Mouse (Mus musculus) MEL (cell line): ENCODE results near the gene Kbtbd12. TPM values are rescaled to one million over a fixed set of nuclear protein-coding genes. Genes with fewer than 3 reads are reported as not detected.

Experiments used
- DNase-seq: peaks from one replicate; pipeline ENCODE4 v3.0.0; 2011; ENCODE audit warnings: low read depth, low spot score
- H3K27ac ChIP-seq: 2 replicates; pipeline ENCODE4 v1.5.1; 2012; ENCODE audit warnings: low read depth, mild to moderate bottlenecking, control low read depth, low read length, moderate library complexity; ENCODE audit not compliant: control insufficient read depth
- H3K27me3 ChIP-seq, 2 experiments: fragments of 150-350 bp in 1 of 2; sonication (generic) in 1 of 2; 2 replicates each; pipeline ENCODE4 v1.6.1; 2012; ENCODE audit warnings: low read length in 2 of 2, mild to moderate bottlenecking in 2 of 2, improper control_type of control experiment in 1 of 2, moderate library complexity in 1 of 2; ENCODE audit not compliant: insufficient read depth in 2 of 2, control insufficient read depth in 1 of 2
- H3K36me3 ChIP-seq, 2 experiments: 2 replicates each; pipeline ENCODE4 v1.6.1; 2012 to 2014; ENCODE audit warnings: low read length in 2 of 2, improper control_type of control experiment in 1 of 2, inconsistent platforms in 1 of 2, mild to moderate bottlenecking in 1 of 2; ENCODE audit not compliant: insufficient read depth in 2 of 2, control insufficient read depth in 1 of 2
- H3K4me1 ChIP-seq, 2 experiments: fragments of 150-350 bp in 1 of 2; sonication (generic) in 1 of 2; 2 replicates each; pipeline ENCODE4 v1.6.1; 2012; ENCODE audit warnings: low read length in 2 of 2, improper control_type of control experiment in 1 of 2, mild to moderate bottlenecking in 1 of 2; ENCODE audit not compliant: insufficient read depth in 2 of 2, control insufficient read depth in 1 of 2
- H3K4me3 ChIP-seq, 2 experiments: fragments of 150-350 bp in 1 of 2; sonication (generic) in 1 of 2; 2 replicates each; pipeline ENCODE4 v1.5.1; 2012; ENCODE audit warnings: low read depth in 2 of 2, low read length in 2 of 2, mild to moderate bottlenecking in 2 of 2, moderate library complexity in 2 of 2, control low read depth in 1 of 2, improper control_type of control experiment in 1 of 2; ENCODE audit not compliant: control insufficient read depth in 1 of 2, insufficient read depth in 1 of 2
- H3K79me2 ChIP-seq: 2 replicates; pipeline ENCODE4 v1.6.1; 2012; ENCODE audit warnings: mild to moderate bottlenecking, low read length, moderate library complexity; ENCODE audit not compliant: control insufficient read depth, poor library complexity, insufficient read depth
- H3K9ac ChIP-seq: 2 replicates; pipeline ENCODE4 v1.6.1; 2012; ENCODE audit warnings: low read depth, mild to moderate bottlenecking, control low read depth, low read length, moderate library complexity; ENCODE audit not compliant: control insufficient read depth, poor library complexity, severe bottlenecking
- H3K9me3 ChIP-seq: fragments of 150-350 bp; sonication (generic); replicated peaks from 2 replicates; pipeline ENCODE4 v1.6.1; 2012; ENCODE audit warnings: mild to moderate bottlenecking, low read length, improper control_type of control experiment, moderate library complexity; ENCODE audit not compliant: insufficient read depth
- ELF1 ChIP-seq: IDR thresholded peaks from 2 replicates; pipeline ENCODE4 v1.6.1; 2014; ENCODE audit warnings: low read depth, mild to moderate bottlenecking, inconsistent platforms, low read length, improper control_type of control experiment, moderate library complexity
- EP300 ChIP-seq, 2 experiments: IDR thresholded peaks; 2 replicates each; pipeline ENCODE4 v1.6.1; 2011; ENCODE audit warnings: improper control_type of control experiment in 2 of 2, low read length in 2 of 2, low read depth in 1 of 2, mild to moderate bottlenecking in 1 of 2
- ETS1 ChIP-seq: IDR thresholded peaks from 2 replicates; pipeline ENCODE4 v1.6.1; 2012; ENCODE audit warnings: low read depth, mild to moderate bottlenecking, inconsistent platforms, low read length, improper control_type of control experiment, moderate library complexity
- GATA1 ChIP-seq: IDR thresholded peaks from 2 replicates; pipeline ENCODE4 v1.6.1; 2011; ENCODE audit warnings: low read depth, low read length, improper control_type of control experiment
- HCFC1 ChIP-seq: IDR thresholded peaks from 2 replicates; pipeline ENCODE4 v1.6.1; 2012; ENCODE audit warnings: low read depth, mild to moderate bottlenecking, inconsistent platforms, low read length, improper control_type of control experiment, moderate library complexity
- KAT2A ChIP-seq: conservative IDR thresholded peaks from 2 replicates; pipeline ENCODE4 v1.6.1; 2012; ENCODE audit warnings: low read depth, low read length, improper control_type of control experiment, inconsistent platforms
- MXI1 ChIP-seq: IDR thresholded peaks from 2 replicates; pipeline ENCODE4 v1.6.1; 2011; ENCODE audit warnings: mild to moderate bottlenecking, low read depth, low read length, improper control_type of control experiment
- MYC ChIP-seq: IDR thresholded peaks from 2 replicates; pipeline ENCODE4 v1.6.1; 2011; ENCODE audit warnings: low read depth, mild to moderate bottlenecking, low read length, improper control_type of control experiment, moderate library complexity
- NELFE ChIP-seq: IDR thresholded peaks from 2 replicates; pipeline ENCODE4 v1.6.1; 2011; ENCODE audit warnings: low read depth, low read length, improper control_type of control experiment
- NRF1 ChIP-seq: IDR thresholded peaks from 2 replicates; pipeline ENCODE4 v1.6.1; 2014; ENCODE audit warnings: low read depth, mild to moderate bottlenecking, inconsistent platforms, low read length, improper control_type of control experiment, moderate library complexity; ENCODE audit not compliant: poor library complexity, insufficient read depth, severe bottlenecking
- POLR2A ChIP-seq, 2 experiments: IDR thresholded peaks; 2 replicates each; pipeline ENCODE4 v1.6.1; 2011 to 2012; ENCODE audit warnings: low read length in 2 of 2, mild to moderate bottlenecking in 2 of 2, control low read depth in 1 of 2, improper control_type of control experiment in 1 of 2, low read depth in 1 of 2, moderate library complexity in 1 of 2; ENCODE audit not compliant: control insufficient read depth in 1 of 2, insufficient read depth in 1 of 2, poor library complexity in 1 of 2
- POLR2AphosphoS5 ChIP-seq: IDR thresholded peaks from 2 replicates; pipeline ENCODE4 v1.6.1; 2012; ENCODE audit warnings: low read depth, borderline replicate concordance, mild to moderate bottlenecking, inconsistent platforms, low read length, moderate library complexity, mixed read lengths
- RAD21 ChIP-seq: IDR thresholded peaks from 2 replicates; pipeline ENCODE4 v1.6.1; 2011; ENCODE audit warnings: mild to moderate bottlenecking, low read depth, low read length, improper control_type of control experiment
- SIN3A ChIP-seq: IDR thresholded peaks from 2 replicates; pipeline ENCODE4 v1.6.1; 2012; ENCODE audit warnings: low read length, improper control_type of control experiment, inconsistent platforms
- TCF12 ChIP-seq: IDR thresholded peaks from 2 replicates; pipeline ENCODE4 v1.6.1; 2014; ENCODE audit warnings: low read depth, mild to moderate bottlenecking, inconsistent platforms, low read length, improper control_type of control experiment, moderate library complexity
- UBTF ChIP-seq: IDR thresholded peaks from 2 replicates; pipeline ENCODE4 v1.6.1; 2012; ENCODE audit warnings: low read depth, mild to moderate bottlenecking, inconsistent platforms, low read length, improper control_type of control experiment, moderate library complexity, borderline replicate concordance; ENCODE audit not compliant: insufficient read depth
- USF2 ChIP-seq, 2 experiments: IDR thresholded peaks; 2 replicates each; pipeline ENCODE4 v1.6.1; 2011 to 2012; ENCODE audit warnings: improper control_type of control experiment in 2 of 2, low read length in 2 of 2, borderline replicate concordance in 1 of 2, inconsistent platforms in 1 of 2, low read depth in 1 of 2, mild to moderate bottlenecking in 1 of 2; ENCODE audit not compliant: insufficient read depth in 1 of 2
- ZC3H11A ChIP-seq: IDR thresholded peaks from 2 replicates; pipeline ENCODE4 v1.6.1; 2012; ENCODE audit warnings: low read depth, mild to moderate bottlenecking, inconsistent platforms, low read length, improper control_type of control experiment
- ZKSCAN1 ChIP-seq: IDR thresholded peaks from 2 replicates; pipeline ENCODE4 v1.6.1; 2012; ENCODE audit warnings: low read depth, mild to moderate bottlenecking, inconsistent platforms, low read length, improper control_type of control experiment, moderate library complexity
- polyA plus RNA-seq, 2 experiments: library from polyadenylated mRNA; stranded (reverse) in 1 of 2; unstranded in 1 of 2; fragments of >175 nt in 1 of 2; fragments of >200 nt in 1 of 2; gene quantifications; 2 replicates each; pipeline versions ENCODE4 v1.2.1 to v1.2.4; 2012; ENCODE audit warnings: low replicate concordance in 2 of 2, low read depth in 1 of 2; ENCODE audit not compliant: insufficient read length in 2 of 2, insufficient read depth in 1 of 2, missing spikeins in 1 of 2
- total RNA-seq: library from RNA; depleted of rRNA; stranded (reverse); fragments of 300-350 nt; gene quantifications from 2 replicates; pipeline ENCODE4 v1.2.3, GENCODE M21; 2012

Gene Kbtbd12
- total and polyA plus RNA-seq, 3 experiments = 0.04 TPM; not detected in 2

GRCm38 (mm10) chr6:88627317-88627811 lies 10.4 kb downstream of the Kbtbd12 start:
- no peak for TF ChIP-seq GATA1
- no peak for TF ChIP-seq NELFE
- TF ChIP-seq SIN3A = no peak
- TF ChIP-seq ETS1 = no peak
- no peak for TF ChIP-seq USF2 (IDR thresholded peaks at IDR 0.05; ENCODE audit: borderline replicate concordance in 1 of 2, insufficient read depth in 1 of 2, low read depth in 1 of 2, low read length in 2 of 2)
- TF ChIP-seq HCFC1 = no peak
- no peak for TF ChIP-seq MYC
- TF ChIP-seq POLR2A (IDR thresholded peaks at IDR 0.05; ENCODE audit: control insufficient read depth in 1 of 2, insufficient read depth in 1 of 2, low read depth in 1 of 2, low read length in 2 of 2, poor library complexity in 1 of 2) = no peak
- no peak for TF ChIP-seq RAD21
- TF ChIP-seq POLR2AphosphoS5 = no peak
- no peak for TF ChIP-seq NRF1
- no peak for TF ChIP-seq TCF12
- no peak for TF ChIP-seq ELF1
- TF ChIP-seq ZC3H11A = no peak
- TF ChIP-seq UBTF = no peak
- no peak for TF ChIP-seq MXI1
- no peak overlapping the region for H3K27ac ChIP-seq
- H3K9me3 ChIP-seq = no peaks in the 10 kb centered on the region
- no peaks in the 10 kb centered on the region for H3K79me2 ChIP-seq
- no peaks in the 10 kb centered on the region for H3K4me1 ChIP-seq
- no peak overlapping the region for H3K9ac ChIP-seq
- peaks cover 8 to 20% of the 10 kb centered on the region in 2 experiments for H3K27me3 ChIP-seq
- no peak overlapping the region for H3K4me3 ChIP-seq
- no peaks in the 10 kb centered on the region for H3K36me3 ChIP-seq
- DNase-seq = no peak

GRCm38 (mm10) chr6:88626912-88627311 lies 10.8 kb downstream of the Kbtbd12 start:
- DNase-seq = no peak
- H3K79me2 ChIP-seq = no peaks in the 10 kb centered on the region
- no peaks in the 10 kb centered on the region for H3K4me1 ChIP-seq
- no peak overlapping the region for H3K4me3 ChIP-seq
- H3K27me3 ChIP-seq = peaks cover 8 to 22% of the 10 kb centered on the region in 2 experiments
- H3K27ac ChIP-seq = no peak overlapping the region
- no peaks in the 10 kb centered on the region for H3K36me3 ChIP-seq
- TF ChIP-seq ZKSCAN1 (no peak), MXI1 (no peak), POLR2AphosphoS5 (no peak), EP300 (IDR thresholded peaks at IDR 0.05; ENCODE audit: low read depth in 1 of 2, low read length in 2 of 2) (no peak), KAT2A (no peak)
- H3K9ac ChIP-seq = no peak overlapping the region
- H3K9me3 ChIP-seq = no peaks in the 10 kb centered on the region
